Mouse (Mus musculus) duodenum, adult 2 months (tissue): ENCODE measurements around the gene Thumpd1. TPM values are rescaled to one million over a fixed set of nuclear protein-coding genes. Genes with fewer than 3 reads are reported as not detected.

Experiments used
- polyA plus RNA-seq: library from polyadenylated mRNA; depleted of rRNA; stranded (reverse); fragments of >200 nt; gene quantifications from 2 replicates; pipeline ENCODE4 v1.2.3, GENCODE M21; 2012; ENCODE audit warnings: low replicate concordance; rRNA removed

Gene Thumpd1
- polyA plus RNA-seq = 2.6 and 3.9 TPM in 2 replicates

GRCm38 (mm10) chr7:119720253-119720946, at the start of gene Thumpd1:
Gene Thumpd1 (minus strand): TSS chr7:119720798.

GRCm38 (mm10) chr7:119760527-119760951, 39.9 kb upstream of the Thumpd1 start, which contains the start of gene Acsm3:
Gene Acsm3 (plus strand): TSS chr7:119760923.

GRCm38 (mm10) chr7:119689726-119690125, 30.9 kb downstream of the Thumpd1 start, which contains the start of gene Acsm4:
Gene Acsm4 (plus strand): TSS chr7:119690026.

Other genes starting within 250 kb of the Thumpd1 start
- 0.58 TPM in 1 of 2 replicates, not detected in the other for gene Umod, start 241.5 kb downstream of the Thumpd1 start, polyA plus RNA-seq
- gene Acsm5, start 201.3 kb downstream of the Thumpd1 start, polyA plus RNA-seq = 0.97 and 4.1 TPM in 2 replicates
- gene Pdilt, start 197.3 kb downstream of the Thumpd1 start, polyA plus RNA-seq = not detected in 2 replicates
- not detected in 2 replicates for gene Acsm2, start 166.5 kb downstream of the Thumpd1 start, polyA plus RNA-seq
- gene Acsm1, start 113.8 kb downstream of the Thumpd1 start, polyA plus RNA-seq = 0.07 TPM in 1 of 2 replicates, not detected in the other
- not detected in 2 replicates for gene Acsm4, start 30.8 kb downstream of the Thumpd1 start, polyA plus RNA-seq
- 0.36 and 1.3 TPM in 2 replicates for gene Acsm3, start 40.1 kb upstream of the Thumpd1 start, polyA plus RNA-seq
- 0.20 and 0.26 TPM in 2 replicates for gene Rexo5, start 73.2 kb upstream of the Thumpd1 start, polyA plus RNA-seq
- 0.05 and 0.22 TPM in 2 replicates for gene Eri2, start 73.3 kb upstream of the Thumpd1 start, polyA plus RNA-seq
- gene Lyrm1, start 175.1 kb upstream of the Thumpd1 start, polyA plus RNA-seq = 0.19 and 0.21 TPM in 2 replicates
- 0.92 and 3.2 TPM in 2 replicates for gene Dcun1d3, start 175.5 kb upstream of the Thumpd1 start, polyA plus RNA-seq